ENCODE assay signal across 24 mouse cellular contexts in genomic region chr3:54274651-54275050, GRCm38 (mm10).
DNase-seq lines count a peak whose midpoint lies in the region; ATAC-seq and TF ChIP-seq lines count a peak whose summit lies in the region.
"Had no signal": no experiment of that assay in that cellular context is flagged by ENCODE, and none has a peak within 500 bp of the region (broad histone marks: within the 10 kb centered on the region; RNA-seq: fewer than 3 reads in every experiment).

No protein-coding gene starts in this region.

- TF ChIP-seq CTCF in layer of hippocampus, adult 2 months (conservative IDR thresholded peaks at IDR 0.05) = no peak

- H3K4me2 ChIP-seq in heart, embryonic 13.5 days = no peak overlapping the region
- H3K4me2 ChIP-seq in heart, embryonic 12.5 days = no peak overlapping the region
- H3K4me2 ChIP-seq: embryonic facial prominence, embryonic 12.5 days; forebrain, embryonic 12.5 days; heart, embryonic 15.5 days; hindbrain, embryonic 15.5 days had no signal

- H3K9me3 ChIP-seq in heart, embryonic 13.5 days = no peaks in the 10 kb centered on the region
- H3K9me3 ChIP-seq in heart, embryonic 12.5 days (replicated peaks) = no peaks in the 10 kb centered on the region
- H3K9me3 ChIP-seq: embryonic facial prominence, embryonic 12.5 days; forebrain, embryonic 12.5 days; heart, embryonic 15.5 days; hindbrain, embryonic 15.5 days had no signal

- DNase-seq in frontal cortex, adult 2 months (ENCODE audit: extremely low spot score in 1 of 2, low spot score in 1 of 2) = no peak
- DNase-seq in layer of hippocampus, adult 2 months (ENCODE audit: low spot score in 2 of 2) = peak in 1 of 2 experiments; percentile 23
- no peak for DNase-seq in layer of hippocampus, adult 11-12 months (ENCODE audit: low spot score)
- DNase-seq in brain, adult 2 months (ENCODE audit: low read depth, low spot score) = peak; percentile 45
- DNase-seq in gastrocnemius, adult 18-20 months (ENCODE audit: low spot score) = no peak
- DNase-seq: adrenal gland, adult 8-10 months; adrenal gland, postnatal 36 days; B cell, adult 2 months; cerebellum, adult 11 months; cerebellum, adult 8-10 months; cerebellum, postnatal 14 days; gastrocnemius, postnatal 36 days; kidney, adult 2 months had no signal

- no peak overlapping the region for H3K9ac ChIP-seq in heart, embryonic 13.5 days
- H3K9ac ChIP-seq in heart, embryonic 12.5 days = no peak overlapping the region
- H3K9ac ChIP-seq: embryonic facial prominence, embryonic 12.5 days; forebrain, embryonic 12.5 days; heart, embryonic 15.5 days; hindbrain, embryonic 15.5 days had no signal

- peak overlapping the region; percentile 20; the same call in 1 of the 2 replicates for H3K27ac ChIP-seq in heart, embryonic 13.5 days (replicated peaks)
- no peak overlapping the region for H3K27ac ChIP-seq in heart, embryonic 12.5 days (ENCODE audit: poor library complexity, severe bottlenecking)
- peak overlapping the region; percentile 89 for H3K27ac ChIP-seq in layer of hippocampus, adult 2 months
- H3K27ac ChIP-seq: embryonic facial prominence, embryonic 12.5 days; forebrain, embryonic 12.5 days; heart, embryonic 15.5 days; hindbrain, embryonic 15.5 days had no signal

- H3K36me3 ChIP-seq in heart, embryonic 13.5 days = no peaks in the 10 kb centered on the region
- no peaks in the 10 kb centered on the region for H3K36me3 ChIP-seq in heart, embryonic 12.5 days
- H3K36me3 ChIP-seq: embryonic facial prominence, embryonic 12.5 days; forebrain, embryonic 12.5 days; G1E; heart, embryonic 15.5 days; hindbrain, embryonic 15.5 days had no signal

- no peaks in the 10 kb centered on the region for H3K27me3 ChIP-seq in heart, embryonic 13.5 days (replicated peaks)
- no peaks in the 10 kb centered on the region for H3K27me3 ChIP-seq in heart, embryonic 12.5 days (replicated peaks)
- H3K27me3 ChIP-seq: embryonic facial prominence, embryonic 12.5 days; forebrain, embryonic 12.5 days; heart, embryonic 15.5 days; hindbrain, embryonic 15.5 days had no signal

- 53% methylated on average over 7 of the region's 7 CpGs for WGBS in heart, embryonic 13.5 days
- WGBS in heart, embryonic 12.5 days = 59% methylated on average over 7 of the region's 7 CpGs

- peak; percentile 15; the same call in 1 of the 2 replicates for ATAC-seq in frontal cortex, adult (ENCODE audit: low TSS enrichment)
- ATAC-seq in heart, embryonic 13.5 days (ENCODE audit: extremely low read depth, insufficient number of reproducible peaks, low FRiP score, low TSS enrichment) = no peak
- no peak for ATAC-seq in heart, embryonic 12.5 days (ENCODE audit: insufficient number of reproducible peaks, low FRiP score)
- ATAC-seq: CD4-positive, CD25-positive, alpha-beta regulatory T cell, adult 4 months; forebrain, embryonic 16.5 days; intestine, embryonic 16.5 days had no signal

- no peak overlapping the region for H3K4me3 ChIP-seq in heart, embryonic 13.5 days
- no peak overlapping the region for H3K4me3 ChIP-seq in heart, embryonic 12.5 days
- H3K4me3 ChIP-seq in layer of hippocampus, adult 2 months = no peak overlapping the region
- H3K4me3 ChIP-seq: embryonic facial prominence, embryonic 12.5 days; forebrain, embryonic 12.5 days; heart, embryonic 15.5 days; hindbrain, embryonic 15.5 days had no signal

- H3K4me1 ChIP-seq in heart, embryonic 13.5 days = peaks cover 20% of the 10 kb centered on the region
- peaks cover 11% of the 10 kb centered on the region; the same call in 1 of the 2 replicates for H3K4me1 ChIP-seq in heart, embryonic 12.5 days (replicated peaks)
- H3K4me1 ChIP-seq: embryonic facial prominence, embryonic 12.5 days; forebrain, embryonic 12.5 days; hindbrain, embryonic 15.5 days had no signal
